Mouse (Mus musculus) cerebellum, adult 9-11 months (tissue): ENCODE measurements around the gene Dlg2.

Experiments used
- DNase-seq: peaks from one replicate; pipeline ENCODE4 v3.0.0; 2022

Gene Dlg2

DNA sequence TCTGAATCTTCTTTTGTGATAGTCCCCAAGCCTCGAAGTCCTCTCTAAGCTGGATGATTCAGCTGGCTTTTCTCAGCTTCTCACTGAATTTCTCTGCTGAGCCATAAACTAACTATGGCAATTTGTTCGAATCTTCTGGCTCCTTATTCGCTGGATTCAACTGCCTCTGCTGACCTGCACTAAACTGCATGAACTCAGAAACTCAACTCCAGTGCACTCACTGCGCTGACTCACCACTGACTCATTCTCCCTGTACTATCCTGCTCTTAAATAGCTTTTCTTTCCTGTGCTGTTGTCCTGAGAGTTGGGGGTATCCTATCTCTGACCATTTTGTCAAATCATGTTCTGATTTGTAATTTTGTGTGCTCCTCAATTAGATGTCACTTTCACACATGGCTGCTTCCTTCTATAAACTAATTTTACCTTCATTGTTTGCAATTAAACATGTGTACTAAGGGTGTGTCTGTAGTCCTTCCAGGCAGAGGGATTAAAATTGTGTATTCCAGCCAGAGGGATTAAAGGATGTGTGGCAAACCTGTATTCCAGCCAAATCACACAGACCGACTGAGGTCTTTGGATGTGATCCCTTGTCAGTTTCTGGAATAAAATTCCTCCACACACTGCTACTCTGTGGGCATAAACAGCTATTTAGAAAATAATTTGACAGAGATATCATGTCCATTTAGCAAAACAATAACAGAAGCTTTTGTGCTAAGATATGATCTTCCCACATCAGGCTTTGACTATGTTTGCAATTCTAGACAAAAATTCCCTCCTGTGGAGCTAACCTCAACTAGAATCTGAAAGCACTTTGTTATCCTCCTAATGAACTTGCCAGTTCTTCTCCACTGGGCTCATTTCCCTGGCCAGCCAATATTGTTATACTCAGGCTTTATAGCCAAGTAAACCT, 1115.0 kb downstream of the Dlg2 start:
- no peak for DNase-seq

GRCm38 (mm10) chr7:91598549-91598948, 1122.1 kb downstream of the Dlg2 start:
- no peak for DNase-seq

GRCm38 (mm10) chr7:91601307-91601706, 1124.8 kb downstream of the Dlg2 start:
- no peak for DNase-seq

DNA sequence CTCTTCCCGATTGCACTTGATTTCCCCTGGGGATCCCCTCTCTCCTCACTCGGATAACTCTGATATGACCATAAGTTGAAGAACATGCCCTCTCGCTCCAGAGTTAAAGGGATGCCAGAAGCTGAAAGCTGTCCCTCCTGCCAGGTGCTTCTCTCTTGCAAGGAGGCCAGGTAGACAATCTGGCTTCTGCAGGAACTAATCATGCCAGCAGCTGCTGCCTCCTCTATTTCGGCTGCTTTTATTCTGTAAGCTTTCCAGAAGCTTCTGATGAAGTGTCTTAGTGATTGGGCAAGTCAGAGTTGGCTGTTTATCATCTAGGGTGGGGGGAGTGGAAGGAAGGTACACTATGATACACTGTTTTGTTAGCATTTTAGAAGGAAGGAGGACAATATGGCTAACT, 1127.1 kb downstream of the Dlg2 start:
- peak; percentile 12 for DNase-seq

DNA sequence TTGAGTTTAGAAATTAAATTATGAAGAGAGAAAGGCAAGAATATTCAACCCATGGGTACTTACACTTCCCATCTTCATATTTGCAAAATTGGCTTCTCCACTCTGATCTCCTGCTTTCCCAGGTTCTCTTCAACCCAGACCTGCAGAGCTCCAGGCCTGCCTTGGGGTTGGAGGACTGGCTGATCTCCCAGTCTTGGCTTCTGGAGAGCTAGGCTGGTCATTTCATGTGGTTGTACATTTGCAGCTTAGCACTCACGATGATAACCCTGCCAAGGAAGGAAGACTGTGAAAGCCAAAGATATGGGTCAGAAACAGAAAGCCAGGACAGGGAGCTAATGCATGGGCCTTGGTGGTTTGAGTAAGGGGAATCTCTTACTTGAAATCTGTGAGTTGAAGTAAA, 1176.6 kb downstream of the Dlg2 start:
- peak; percentile 33 for DNase-seq

DNA sequence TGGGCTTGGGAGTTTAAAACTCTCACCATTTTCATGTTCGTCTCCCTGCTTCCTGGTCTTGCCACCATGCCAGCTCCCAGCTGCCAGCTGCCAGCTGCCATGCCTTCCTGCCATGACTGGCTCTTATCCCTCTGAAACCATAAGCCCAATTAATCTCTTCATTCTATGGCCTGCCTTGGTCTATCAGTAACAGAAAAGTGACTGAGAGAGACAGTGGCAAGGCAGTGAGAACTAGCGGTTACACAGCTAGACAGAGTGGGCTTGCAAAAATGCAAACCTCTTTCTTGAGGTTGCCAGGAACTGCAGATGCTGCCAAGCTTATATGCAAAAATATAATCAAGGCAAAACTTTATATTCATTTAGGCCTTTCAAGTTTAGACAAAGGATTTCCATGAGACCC, 1183.0 kb downstream of the Dlg2 start:
- DNase-seq = no peak

DNA sequence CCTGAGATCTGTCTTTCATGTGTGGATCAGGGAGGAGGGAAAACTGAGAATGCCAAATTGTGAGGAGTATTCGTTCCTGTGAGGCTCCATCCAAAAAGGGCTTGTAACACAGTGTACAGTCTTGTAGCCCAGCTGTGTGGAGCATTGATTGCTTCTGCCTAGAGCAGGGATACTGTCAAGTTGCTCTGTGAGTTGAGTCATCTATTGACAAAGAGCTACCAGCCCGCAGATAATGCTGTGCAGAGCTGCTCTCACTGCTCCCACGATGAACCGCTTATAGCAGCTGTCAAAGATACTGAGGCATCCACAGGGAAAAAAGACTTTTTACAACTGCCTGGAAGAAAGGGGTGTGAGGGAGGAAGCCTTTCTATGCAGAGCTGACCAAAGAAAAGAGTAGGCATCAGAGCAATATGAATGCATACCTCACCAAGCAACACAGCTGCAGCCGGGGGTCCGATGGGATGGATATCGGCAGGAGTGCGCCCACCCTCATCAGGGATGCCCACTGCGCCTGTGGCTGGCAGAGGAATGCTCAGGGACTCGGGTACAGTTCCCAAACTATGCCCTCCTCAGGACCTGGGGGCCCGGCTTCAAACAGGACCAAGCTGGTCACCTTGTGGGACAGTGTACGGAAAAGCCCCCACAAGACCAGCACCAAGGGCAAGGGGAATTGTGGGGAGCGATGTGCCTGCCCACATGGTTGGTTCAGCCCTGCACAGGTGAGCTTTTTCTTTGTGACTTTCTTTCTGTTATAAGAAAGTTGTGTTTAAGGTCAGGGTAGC, 1196.0 kb downstream of the Dlg2 start:
- DNase-seq = peak; percentile 5

DNA sequence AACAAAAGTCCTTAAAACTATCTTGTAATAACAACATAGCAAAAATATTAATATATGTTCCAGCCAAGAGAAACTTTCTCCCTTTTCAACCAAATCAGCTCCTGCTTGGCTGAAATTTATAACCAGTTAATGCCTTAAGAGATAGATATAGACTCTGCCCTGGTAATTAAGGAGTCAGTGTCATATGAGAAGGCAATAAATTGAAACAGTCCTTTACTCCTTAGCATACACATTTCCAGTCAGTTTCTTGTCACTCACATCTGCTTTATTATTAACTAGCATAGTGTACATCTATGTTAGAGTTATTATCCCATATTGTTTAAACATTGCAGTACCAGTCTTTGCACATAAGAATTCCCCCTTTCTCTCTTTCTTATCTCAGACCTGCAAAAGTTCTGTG, 1197.9 kb downstream of the Dlg2 start:
- no peak for DNase-seq

GRCm38 (mm10) chr7:91677934-91678333, 1201.5 kb downstream of the Dlg2 start:
- no peak for DNase-seq

DNA sequence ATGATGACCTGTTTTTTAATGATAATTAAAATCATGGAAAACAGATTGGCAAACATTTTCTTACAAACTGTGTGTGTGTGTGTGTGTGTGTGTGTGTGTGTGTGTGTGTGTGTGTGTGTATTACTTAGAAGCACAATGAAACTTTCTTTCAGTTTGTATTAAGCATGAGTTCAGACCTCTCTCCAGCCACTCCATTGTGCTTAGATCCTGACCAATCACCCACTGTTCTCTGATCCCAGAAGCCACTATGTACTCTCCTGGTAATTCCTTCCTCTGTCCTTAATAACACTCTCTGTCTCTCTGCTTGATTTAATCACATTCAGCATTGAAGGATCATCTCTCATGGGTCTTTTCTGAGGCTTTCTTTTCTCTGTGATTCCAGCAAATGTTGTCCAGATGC, 1211.5 kb downstream of the Dlg2 start:
- no peak for DNase-seq

- no peak for DNase-seq
Measured at GRCm38 (mm10) chr7:91689829-91690228, 1213.4 kb downstream of the Dlg2 start.

- DNase-seq = no peak
Measured at GRCm38 (mm10) chr7:91709853-91710252, 1233.4 kb downstream of the Dlg2 start.

- no peak for DNase-seq
Measured at GRCm38 (mm10) chr7:91711184-91711583, 1234.7 kb downstream of the Dlg2 start.

- DNase-seq = no peak
Measured at GRCm38 (mm10) chr7:91715776-91716175, 1239.3 kb downstream of the Dlg2 start.

DNA sequence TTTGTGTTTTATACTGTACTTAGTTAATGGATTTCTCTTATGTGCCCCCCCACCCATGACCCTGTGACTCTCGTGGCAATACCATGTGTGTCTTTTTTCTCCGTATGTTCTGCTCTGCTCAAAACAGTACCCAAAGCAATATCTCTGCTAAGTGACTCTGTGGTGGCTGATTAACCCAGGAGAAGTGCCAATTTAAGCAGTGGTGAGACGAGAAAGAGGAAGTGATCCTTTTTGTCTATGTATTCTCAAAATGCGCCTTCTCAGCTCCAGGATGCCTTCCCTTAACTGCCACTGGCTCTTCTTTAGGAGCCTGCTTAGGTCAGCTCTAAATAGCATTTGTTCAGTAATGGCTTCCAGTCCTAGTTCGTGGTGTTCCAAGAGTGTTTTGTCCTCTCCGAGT, 1240.2 kb downstream of the Dlg2 start:
- DNase-seq = no peak

DNA sequence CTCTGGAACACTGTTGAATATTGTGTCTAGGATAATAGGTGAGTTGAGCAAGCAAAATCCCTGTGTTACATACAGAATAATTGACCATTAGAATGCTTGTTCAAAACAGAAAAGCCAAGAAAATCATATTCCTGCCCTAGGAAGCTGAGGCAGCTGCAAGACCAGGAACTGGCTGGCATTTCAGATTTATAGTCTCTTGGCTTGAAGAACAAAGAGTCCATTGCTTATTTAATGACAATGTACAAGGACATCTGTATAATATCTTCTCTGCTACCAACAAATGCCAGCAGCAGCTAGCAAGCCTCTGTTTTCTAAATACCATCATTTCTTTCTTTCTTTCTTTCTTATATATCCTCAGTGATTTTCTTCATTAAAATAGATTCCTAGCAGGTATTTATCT, 1243.8 kb downstream of the Dlg2 start:
- no peak for DNase-seq

GRCm38 (mm10) chr7:91724397-91724796, 1247.9 kb downstream of the Dlg2 start:
- no peak for DNase-seq

DNA sequence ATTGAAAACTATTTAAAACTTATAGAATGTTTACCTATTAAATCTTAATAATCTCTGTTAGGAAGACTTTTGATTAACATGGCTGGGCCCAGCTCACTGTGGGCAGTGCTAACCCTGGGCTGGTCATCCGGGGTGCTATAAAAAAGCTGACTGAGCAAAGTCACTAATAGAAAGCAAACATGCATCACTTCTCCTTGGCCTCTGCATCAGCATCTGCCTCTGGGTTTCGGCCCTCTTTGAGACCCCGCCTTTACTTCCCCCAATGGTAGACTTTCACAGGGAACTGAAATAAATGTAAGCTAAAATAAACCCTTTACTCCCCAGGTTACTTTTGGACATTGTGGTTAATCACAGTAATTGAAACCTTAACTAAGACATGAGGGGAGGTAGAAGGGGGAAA, 1264.3 kb downstream of the Dlg2 start:
- no peak for DNase-seq

DNA sequence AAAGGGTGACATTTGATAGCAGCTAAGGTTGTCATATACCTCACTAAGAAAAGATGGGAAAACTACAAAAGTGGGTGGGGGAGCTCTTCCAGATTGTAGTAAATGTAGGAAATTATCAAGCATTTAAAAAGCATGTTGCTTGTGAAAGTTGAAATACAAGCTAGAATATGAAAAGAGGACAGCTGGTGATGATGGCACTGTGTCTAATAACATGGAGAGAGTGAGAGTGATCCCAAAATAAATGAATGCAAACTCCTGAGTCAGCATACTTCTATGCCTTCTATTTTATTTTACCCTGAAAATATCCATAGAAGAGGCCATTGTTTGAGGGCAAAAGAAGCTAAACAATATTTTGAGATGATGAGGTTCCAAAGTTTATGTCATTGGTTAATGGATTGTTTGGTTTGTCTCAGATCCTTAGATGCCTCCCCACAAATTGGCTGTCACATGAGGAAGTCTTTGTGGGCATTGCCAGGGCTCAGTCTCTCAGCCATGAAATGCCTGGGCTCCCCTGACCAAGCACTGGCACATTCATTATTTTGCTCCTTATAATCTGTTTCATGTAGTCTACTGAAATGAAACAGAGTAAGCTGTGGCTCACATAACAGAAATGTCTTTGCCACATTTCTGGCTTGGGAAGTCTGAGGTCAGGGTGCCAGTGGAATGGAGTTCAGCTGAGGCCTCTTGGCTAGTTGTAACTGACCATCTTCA, 1276.8 kb downstream of the Dlg2 start:
- DNase-seq = no peak

DNA sequence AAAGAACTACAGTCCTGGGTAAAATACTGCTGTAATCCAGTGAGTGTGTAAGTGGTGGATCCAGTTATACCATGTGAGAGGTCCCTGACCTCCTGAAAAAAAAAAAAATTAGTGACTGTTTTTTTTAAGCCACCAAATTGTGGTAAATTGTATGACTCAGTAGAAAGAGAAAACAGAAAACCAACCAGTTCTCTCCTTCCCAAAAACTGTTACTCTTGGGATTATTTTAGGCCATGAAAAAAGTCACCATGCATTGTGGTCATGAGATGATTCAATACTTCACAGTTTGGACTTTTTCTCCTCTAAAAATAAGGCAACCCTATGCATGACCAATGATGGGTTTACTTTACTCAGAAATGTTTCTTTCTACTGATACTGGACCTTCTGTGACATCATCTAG, 1291.2 kb downstream of the Dlg2 start:
- no peak for DNase-seq

DNA sequence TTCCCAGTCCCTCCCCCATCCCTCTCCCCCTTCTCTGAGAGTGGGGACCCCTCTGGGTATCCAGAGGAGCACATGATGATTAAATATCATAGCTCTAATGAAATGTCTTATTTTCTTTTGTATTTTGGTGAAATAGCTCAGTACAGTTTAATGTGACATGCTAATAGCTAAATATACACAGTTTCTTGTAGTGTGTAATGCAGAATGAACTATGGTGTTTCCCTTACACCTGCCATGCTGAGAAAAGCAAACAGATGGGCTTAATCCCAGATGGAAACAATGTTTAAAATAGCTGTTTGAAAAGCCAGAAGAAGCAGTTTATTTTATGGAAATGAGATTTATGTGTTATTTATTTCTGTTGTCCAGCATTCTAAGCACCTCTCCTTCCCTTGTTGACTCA, 1302.2 kb downstream of the Dlg2 start:
- DNase-seq = no peak

DNA sequence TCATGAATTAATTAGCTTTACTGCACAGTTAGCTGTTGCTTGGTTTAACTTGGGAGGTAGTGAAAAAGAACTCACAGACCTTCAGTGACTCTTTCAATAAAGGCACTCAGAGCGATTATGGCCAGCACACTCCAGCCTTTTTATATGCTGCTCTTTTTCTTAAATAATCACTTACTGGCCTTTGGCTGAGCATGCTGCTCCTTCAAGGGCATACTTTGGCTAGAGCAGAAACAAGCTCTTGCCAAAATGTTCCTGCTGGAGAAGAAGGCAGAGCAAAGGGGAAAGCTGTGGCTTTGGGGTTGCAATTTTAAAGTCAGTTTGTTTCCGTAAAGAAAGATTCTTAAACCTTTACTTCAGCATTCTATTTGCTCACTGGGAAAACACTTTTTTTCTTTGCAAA, 1308.1 kb downstream of the Dlg2 start:
- DNase-seq = no peak

DNA sequence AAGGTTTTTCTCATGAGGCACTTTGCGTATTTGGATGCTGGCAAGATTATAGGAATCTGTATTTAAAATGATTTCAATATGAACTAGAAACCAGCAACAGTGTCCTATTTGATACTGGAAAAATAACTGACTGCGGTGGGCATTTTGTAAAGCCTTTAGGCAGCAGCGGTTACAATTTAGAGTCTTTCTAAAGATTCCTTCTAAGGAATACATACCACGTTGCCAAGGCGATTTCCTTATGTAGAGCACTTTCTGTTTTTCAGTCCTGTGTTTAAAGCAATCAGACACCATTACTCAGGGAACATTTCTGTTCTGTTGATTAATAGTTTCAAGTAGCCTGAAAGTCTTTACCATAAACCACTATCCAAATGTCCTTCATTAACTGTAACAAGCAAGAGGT, 1309.0 kb downstream of the Dlg2 start:
- DNase-seq = no peak

GRCm38 (mm10) chr7:91785871-91786270, 1309.4 kb downstream of the Dlg2 start:
- no peak for DNase-seq
